Mouse (Mus musculus): ENCODE data around the gene Ntsr1. TPM values are rescaled to one million over a fixed set of nuclear protein-coding genes. Genes with fewer than 3 reads are reported as not detected.

The Ntsr1 gene
- total RNA-seq (2014; rRNA removed), result 12.6 and 15.2 TPM in 2 replicates
- 4.1 and 4.7 TPM in 2 replicates for polyA plus RNA-seq (2015; fragmentation: Nextera tagmentation; extraction: Ambion mirVana)

DNA sequence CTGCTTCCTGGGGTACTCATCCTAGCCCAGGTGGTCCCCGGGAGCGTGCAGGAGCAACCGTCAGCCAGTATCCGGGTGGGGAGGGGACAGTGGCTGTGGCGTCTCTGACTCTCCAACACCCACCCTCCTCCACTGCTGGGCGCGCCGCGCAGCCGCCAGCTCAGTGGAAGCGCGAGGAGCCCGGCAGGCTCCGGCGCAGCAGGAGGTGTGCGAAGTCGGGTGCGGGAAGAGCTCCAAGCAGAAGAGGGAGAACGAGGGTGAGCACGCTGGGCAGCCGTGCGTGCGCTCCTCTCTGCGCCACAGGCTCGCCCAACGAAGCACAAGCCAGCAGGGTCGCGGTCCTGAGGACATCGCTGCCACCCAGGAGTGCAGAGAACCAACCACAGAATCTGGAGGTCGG is at the start of gene Ntsr1:
Gene Ntsr1 (plus strand): TSS at position 236 of the 400 bp plus-strand sequence.
- under 1% methylated on average over 30 of the region's 30 CpGs for WGBS
- Histone ChIP-seq H3K27ac (ENCODE audit: low read depth, low read length) (no peak within 1 kb of the TSS), H3K27me3 (ENCODE audit: insufficient read depth, low read length) (peaks cover 25% of the 10 kb centered on the region; the same call in 1 of the 2 replicates), H3K4me3 (ENCODE audit: low read depth, low read length) (peak within 1 kb of the TSS; percentile 40), H3K9ac (replicated peaks; ENCODE audit: low read length, poor library complexity, severe bottlenecking) (peak within 1 kb of the TSS; percentile 54; the same call in 1 of the 2 replicates), H3K36me3 (ENCODE audit: insufficient read depth, low read length) (no peaks in the 10 kb centered on the region), H3K9me3 (ENCODE audit: low read length) (no peaks in the 10 kb centered on the region), H3K4me1 (ENCODE audit: insufficient read depth, low read length) (0 out of 2 replicates have a peak, but pooled peaks cover 2% of the 10 kb centered on the region), H3K4me2 (ENCODE audit: low read depth, low read length, poor library complexity, severe bottlenecking) (peak within 1 kb of the TSS; percentile 75)
- DNase-seq (ENCODE audit: low spot score) (peak; percentile 12), ATAC-seq (ENCODE audit: low FRiP score) (peak; percentile 73)
- no peak for TF ChIP-seq CTCF (IDR thresholded peaks at IDR 0.05)

DNA sequence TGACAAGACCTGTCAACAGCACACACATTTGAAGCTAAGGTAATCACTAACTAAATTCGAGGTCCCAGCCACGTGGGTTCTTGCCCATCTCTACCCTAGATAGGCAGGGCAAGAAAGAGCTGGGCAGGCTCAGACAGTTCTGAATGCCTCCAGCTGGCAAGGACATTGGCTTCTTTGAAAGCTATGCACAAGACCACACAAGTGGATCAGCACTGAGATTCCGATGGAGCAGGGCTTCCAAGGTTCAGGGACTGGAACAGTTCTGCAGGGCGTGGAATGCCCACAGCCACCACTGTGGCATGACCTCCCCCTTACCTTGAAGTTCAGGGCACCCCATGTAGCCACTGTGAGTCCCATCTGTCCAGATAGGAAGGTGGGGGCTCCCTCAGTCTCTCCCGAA is 49.2 kb upstream of the Ntsr1 start:
- DNase-seq (ENCODE audit: low spot score), result peak; percentile 12
- Histone ChIP-seq H3K9me3 (ENCODE audit: low read length) (no peaks in the 10 kb centered on the region), H3K36me3 (ENCODE audit: insufficient read depth, low read length) (no peaks in the 10 kb centered on the region), H3K27me3 (ENCODE audit: insufficient read depth, low read length) (no peaks in the 10 kb centered on the region), H3K9ac (replicated peaks; ENCODE audit: low read length, poor library complexity, severe bottlenecking) (no peak overlapping the region), H3K4me2 (ENCODE audit: low read depth, low read length, poor library complexity, severe bottlenecking) (no peak overlapping the region), H3K27ac (ENCODE audit: low read depth, low read length) (no peak overlapping the region), H3K4me3 (ENCODE audit: low read depth, low read length) (no peak overlapping the region), H3K4me1 (ENCODE audit: insufficient read depth, low read length) (no peaks in the 10 kb centered on the region)
- 78% methylated on average over 5 of the region's 5 CpGs for WGBS
- no peak for TF ChIP-seq CTCF (IDR thresholded peaks at IDR 0.05)
- no peak for ATAC-seq (ENCODE audit: low FRiP score)

DNA sequence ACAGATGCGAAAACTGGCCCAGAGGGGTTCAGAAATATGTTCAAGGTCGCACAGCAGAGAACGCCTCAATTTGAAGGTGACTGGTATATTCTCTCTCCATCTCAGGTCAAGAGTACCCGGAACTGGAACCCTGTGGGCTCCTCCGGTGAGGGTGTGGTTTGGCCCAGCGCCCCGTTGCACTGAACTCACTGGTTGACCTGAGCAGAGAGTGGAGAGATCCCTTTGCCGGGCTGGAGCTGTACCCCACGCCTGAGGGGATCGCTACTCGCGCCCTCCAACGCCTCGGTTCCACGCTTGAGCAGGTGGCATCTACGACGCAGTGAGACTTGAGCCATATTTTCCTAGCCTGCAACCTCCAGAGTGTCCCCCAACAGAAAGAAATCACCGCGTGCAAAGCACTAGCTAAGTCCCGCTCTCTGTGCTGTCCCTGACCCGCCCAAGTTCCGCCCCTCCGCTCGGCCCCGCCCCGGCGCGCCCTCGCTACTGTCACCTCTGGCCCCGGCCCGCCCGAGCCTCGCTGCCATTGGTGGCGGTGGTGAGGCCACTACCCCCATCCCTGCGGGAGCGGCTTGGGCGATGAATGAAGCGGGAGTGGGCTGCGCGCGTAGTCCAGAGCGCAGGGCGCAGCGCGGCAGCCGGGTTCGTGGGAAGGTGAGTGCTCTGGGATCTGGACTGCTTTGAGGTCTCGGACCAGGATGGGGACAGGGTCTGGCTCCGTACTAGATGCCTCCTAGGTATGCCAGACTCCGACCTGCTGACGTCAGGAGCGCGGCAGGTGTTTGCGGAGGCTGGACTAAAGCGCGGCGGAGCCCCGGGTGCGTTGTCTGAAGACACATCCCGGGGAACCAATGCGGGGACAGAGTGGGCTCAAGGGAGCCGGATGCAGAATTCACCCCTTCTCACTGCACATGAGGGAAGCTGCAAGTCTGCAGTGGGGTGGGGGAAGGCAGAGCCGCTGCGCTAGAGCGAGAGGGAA is 43.8 kb upstream of the Ntsr1 start, which contains the start of gene Slco4a1:
Gene Slco4a1 (plus strand): TSS at position 523 of the 976 bp plus-strand sequence.
- DNase-seq (ENCODE audit: low spot score), result peak; percentile 71
- Histone ChIP-seq H3K4me2 (ENCODE audit: low read depth, low read length, poor library complexity, severe bottlenecking) (peak within 1 kb of the TSS; percentile 95), H3K9me3 (ENCODE audit: low read length) (no peaks in the 10 kb centered on the region), H3K4me1 (ENCODE audit: insufficient read depth, low read length) (no peaks in the 10 kb centered on the region; the same call in 1 of the 2 replicates), H3K27me3 (ENCODE audit: insufficient read depth, low read length) (peaks cover 15% of the 10 kb centered on the region), H3K9ac (replicated peaks; ENCODE audit: low read length, poor library complexity, severe bottlenecking) (peak within 1 kb of the TSS; percentile 48), H3K27ac (ENCODE audit: low read depth, low read length) (no peak within 1 kb of the TSS), H3K4me3 (ENCODE audit: low read depth, low read length) (peak within 1 kb of the TSS; percentile 62), H3K36me3 (ENCODE audit: insufficient read depth, low read length) (no peaks in the 10 kb centered on the region)
- ATAC-seq (ENCODE audit: low FRiP score), result peak; percentile 78
- TF ChIP-seq CTCF (IDR thresholded peaks at IDR 0.05), result no peak
- 2% methylated on average over 65 of the region's 65 CpGs for WGBS

DNA sequence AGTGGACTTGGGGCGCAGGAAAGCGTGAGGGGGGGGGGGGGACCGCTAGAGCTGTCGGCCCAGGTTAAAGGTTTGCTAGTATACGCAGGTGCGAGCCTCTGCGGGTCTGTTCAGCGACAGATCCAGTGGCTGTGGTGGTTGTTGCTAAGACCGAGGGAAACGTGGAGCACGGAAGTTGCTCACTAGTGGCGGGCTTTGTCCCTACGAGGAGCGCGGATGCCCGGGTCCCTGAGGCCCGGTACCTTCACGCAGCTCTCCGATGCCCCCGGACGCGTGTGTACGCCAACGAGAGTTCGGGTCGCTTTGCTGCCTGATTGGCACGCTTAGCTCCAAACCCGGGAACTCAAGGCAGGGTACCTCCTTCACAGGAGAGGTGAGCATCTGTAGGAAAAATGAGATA is 43.1 kb upstream of the Ntsr1 start:
- Histone ChIP-seq H3K9me3 (ENCODE audit: low read length) (no peaks in the 10 kb centered on the region), H3K4me2 (ENCODE audit: low read depth, low read length, poor library complexity, severe bottlenecking) (peak overlapping the region; percentile 95), H3K4me1 (ENCODE audit: insufficient read depth, low read length) (no peaks in the 10 kb centered on the region; the same call in 1 of the 2 replicates), H3K27me3 (ENCODE audit: insufficient read depth, low read length) (peaks cover 15% of the 10 kb centered on the region), H3K27ac (ENCODE audit: low read depth, low read length) (no peak overlapping the region), H3K4me3 (ENCODE audit: low read depth, low read length) (peak overlapping the region; percentile 62), H3K9ac (replicated peaks; ENCODE audit: low read length, poor library complexity, severe bottlenecking) (peak overlapping the region; percentile 48; the same call in 1 of the 2 replicates), H3K36me3 (ENCODE audit: insufficient read depth, low read length) (no peaks in the 10 kb centered on the region)
- WGBS, result under 1% methylated on average over 23 of the region's 28 CpGs
- TF ChIP-seq CTCF (IDR thresholded peaks at IDR 0.05), result no peak
- DNase-seq (ENCODE audit: low spot score) (peak; percentile 8), ATAC-seq (ENCODE audit: low FRiP score) (peak; percentile 48)

DNA sequence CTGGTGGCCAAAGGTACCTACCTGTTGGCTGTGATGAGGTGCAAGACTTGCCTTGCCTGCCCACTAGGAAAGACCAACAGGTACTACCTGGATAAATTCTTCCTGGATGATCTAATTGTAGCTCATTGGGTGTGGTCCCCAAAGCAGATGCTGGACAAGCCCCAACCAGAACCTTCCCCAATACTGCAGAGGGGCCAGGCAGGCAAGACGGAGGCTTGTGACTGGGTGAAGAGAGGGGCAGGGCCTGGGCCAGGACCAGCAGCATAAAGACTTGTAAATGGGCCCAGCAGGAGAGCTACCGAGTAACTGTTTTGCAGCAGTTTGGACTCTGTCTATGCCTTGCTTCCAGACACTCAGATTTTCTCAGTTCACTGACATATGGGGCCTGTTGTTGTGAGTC is 42.1 kb upstream of the Ntsr1 start:
- DNase-seq (ENCODE audit: low spot score) (no peak), ATAC-seq (ENCODE audit: low FRiP score) (no peak)
- H3K9me3 ChIP-seq (ENCODE audit: low read length), result no peaks in the 10 kb centered on the region
- no peaks in the 10 kb centered on the region; the same call in 1 of the 2 replicates for H3K4me1 ChIP-seq (ENCODE audit: insufficient read depth, low read length)
- H3K4me2 ChIP-seq (ENCODE audit: low read depth, low read length, poor library complexity, severe bottlenecking), result 0 out of 2 replicates have a peak overlapping the region, but pooled peaks have one; percentile 95
- no peaks in the 10 kb centered on the region for H3K36me3 ChIP-seq (ENCODE audit: insufficient read depth, low read length)
- peaks cover 15% of the 10 kb centered on the region for H3K27me3 ChIP-seq (ENCODE audit: insufficient read depth, low read length)
- 39% methylated on average over 2 of the region's 2 CpGs for WGBS
- no peak overlapping the region for H3K27ac ChIP-seq (ENCODE audit: low read depth, low read length)
- H3K4me3 ChIP-seq (ENCODE audit: low read depth, low read length), result no peak overlapping the region
- H3K9ac ChIP-seq (replicated peaks; ENCODE audit: low read length, poor library complexity, severe bottlenecking), result no peak overlapping the region
- TF ChIP-seq CTCF (IDR thresholded peaks at IDR 0.05), result no peak

Measured in midbrain, postnatal 0 days (tissue).